Mouse (Mus musculus) cerebellum, adult 2 months (tissue): ENCODE results near the gene Mrap. TPM values are rescaled to one million over a fixed set of nuclear protein-coding genes. Genes with fewer than 3 reads are reported as not detected.

ENCODE experiments used
- DNase-seq, 2 experiments: peaks; one replicate each; pipeline ENCODE4 v3.0.0; 2021
- H3K27ac ChIP-seq: fragments of 200-500 bp; 2 replicates; pipeline ENCODE4 v1.5.1; 2012; ENCODE audit warnings: low read length, control low read depth, inconsistent platforms; ENCODE audit not compliant: insufficient read depth
- H3K27me3 ChIP-seq: fragments of 200-500 bp; 2 replicates; pipeline ENCODE4 v1.6.1; 2012; ENCODE audit warnings: inconsistent platforms, mild to moderate bottlenecking, low read length, moderate library complexity; ENCODE audit not compliant: control insufficient read depth, insufficient read depth
- H3K4me1 ChIP-seq: fragments of 200-500 bp; 2 replicates; pipeline ENCODE4 v1.6.1; 2011; ENCODE audit warnings: low read length; ENCODE audit not compliant: control insufficient read depth, insufficient read depth
- H3K4me3 ChIP-seq: fragments of 200-500 bp; replicated peaks from 2 replicates; pipeline ENCODE3; 2011; ENCODE audit warnings: mild to moderate bottlenecking, low read depth, low read length, control low read depth; ENCODE audit not compliant: insufficient read depth
- CTCF ChIP-seq: fragments of 200-500 bp; IDR thresholded peaks from 2 replicates; pipeline ENCODE4 v1.5.1; 2011; ENCODE audit warnings: low read depth, mild to moderate bottlenecking, control low read depth, low read length, moderate library complexity, borderline replicate concordance; ENCODE audit not compliant: insufficient read depth
- POLR2A ChIP-seq: fragments of 200-500 bp; IDR thresholded peaks from 2 replicates; pipeline ENCODE4 v1.6.1; 2011; ENCODE audit warnings: low read length, control low read depth, borderline replicate concordance; ENCODE audit not compliant: insufficient read depth
- WGBS: fragments of 180-500 bp; shearing (Covaris S2); methylation state at CpG from one replicate; pipeline ENCODE4 v1.1.7; 2018; 5-methylcytosine and 5-hydroxymethylcytosine counted together
- polyA plus RNA-seq: library from polyadenylated mRNA; depleted of rRNA; stranded (reverse); fragments of >200 nt; gene quantifications from 2 replicates; pipeline ENCODE4 v1.2.3, GENCODE M21; 2012; rRNA removed

Gene Mrap
- polyA plus RNA-seq, 1 experiment, result 0.13 TPM

- Histone ChIP-seq H3K27me3 (no peaks in the 10 kb centered on the region; the same call in 1 of the 2 replicates), H3K4me1 (no peaks in the 10 kb centered on the region), H3K4me3 (no peak overlapping the region), H3K27ac (no peak overlapping the region)
- TF ChIP-seq CTCF, result no peak
- no peak for TF ChIP-seq POLR2A
- DNase-seq, result no peak
- 91% methylated on average over 6 of the region's 6 CpGs for WGBS
These were observed 50.6 kb downstream of the Mrap start for GRCm38 (mm10) chr16:90788580-90788979.

GRCm38 (mm10) chr16:90790946-90791345 lies 52.9 kb downstream of the Mrap start:
- H3K27ac ChIP-seq, result no peak overlapping the region
- H3K4me1 ChIP-seq, result no peaks in the 10 kb centered on the region
- H3K4me3 ChIP-seq, result no peak overlapping the region
- H3K27me3 ChIP-seq, result no peaks in the 10 kb centered on the region; the same call in 1 of the 2 replicates
- TF ChIP-seq POLR2A (no peak), CTCF (no peak)
- 26% methylated on average over 6 of the region's 6 CpGs for WGBS
- no peak for DNase-seq

GRCm38 (mm10) chr16:90792066-90792465 lies 54.1 kb downstream of the Mrap start:
- Histone ChIP-seq H3K27ac (no peak overlapping the region), H3K4me1 (no peaks in the 10 kb centered on the region), H3K27me3 (no peaks in the 10 kb centered on the region; the same call in 1 of the 2 replicates), H3K4me3 (no peak overlapping the region)
- DNase-seq, result no peak
- WGBS, result 83% methylated on average over 5 of the region's 5 CpGs
- TF ChIP-seq CTCF, result no peak
- no peak for TF ChIP-seq POLR2A

GRCm38 (mm10) chr16:90792500-90792899 lies 54.5 kb downstream of the Mrap start:
- no peak overlapping the region for H3K27ac ChIP-seq
- no peaks in the 10 kb centered on the region for H3K4me1 ChIP-seq
- WGBS, result 40% methylated on average over 3 of the region's 3 CpGs
- DNase-seq, result peak; percentile 22 to 31
- no peak overlapping the region for H3K4me3 ChIP-seq
- TF ChIP-seq CTCF (no peak), POLR2A (no peak)
- no peaks in the 10 kb centered on the region; the same call in 1 of the 2 replicates for H3K27me3 ChIP-seq

- no peak overlapping the region for H3K27ac ChIP-seq
- TF ChIP-seq CTCF (no peak), POLR2A (no peak)
- DNase-seq, result no peak
- no peaks in the 10 kb centered on the region for H3K4me1 ChIP-seq
- no peaks in the 10 kb centered on the region; the same call in 1 of the 2 replicates for H3K27me3 ChIP-seq
- H3K4me3 ChIP-seq, result no peak overlapping the region
These were observed 56.7 kb downstream of the Mrap start for GRCm38 (mm10) chr16:90794708-90795107.

GRCm38 (mm10) chr16:90798446-90798845 lies 60.4 kb downstream of the Mrap start:
- no peak for DNase-seq
- Histone ChIP-seq H3K27ac (no peak overlapping the region), H3K27me3 (no peaks in the 10 kb centered on the region; the same call in 1 of the 2 replicates), H3K4me1 (no peaks in the 10 kb centered on the region), H3K4me3 (no peak overlapping the region)
- TF ChIP-seq POLR2A (no peak), CTCF (no peak)
- 24% methylated on average over 8 of the region's 8 CpGs for WGBS

- WGBS, result 88% methylated on average over 5 of the region's 5 CpGs
- DNase-seq, result no peak
- no peak overlapping the region for H3K4me3 ChIP-seq
- no peak for TF ChIP-seq CTCF
- TF ChIP-seq POLR2A, result no peak
- H3K4me1 ChIP-seq, result no peaks in the 10 kb centered on the region
- no peaks in the 10 kb centered on the region; the same call in 1 of the 2 replicates for H3K27me3 ChIP-seq
- H3K27ac ChIP-seq, result no peak overlapping the region
These were observed 60.8 kb downstream of the Mrap start for GRCm38 (mm10) chr16:90798848-90799247.

Other genes starting within 250 kb of the Mrap start
- 6.5 and 8.6 TPM in 2 replicates for gene Mis18a, start 10.8 kb upstream of the Mrap start, polyA plus RNA-seq
- 4.9 and 5.3 TPM in 2 replicates for gene Urb1, start 72.2 kb downstream of the Mrap start, polyA plus RNA-seq
- gene Eva1c, start 88.5 kb downstream of the Mrap start, polyA plus RNA-seq, result 2.2 and 3.2 TPM in 2 replicates
- 27.7 and 32.7 TPM in 2 replicates for gene Cfap298, start 196.9 kb downstream of the Mrap start, polyA plus RNA-seq